Mouse (Mus musculus): ENCODE data around the gene Grn.

DNA sequence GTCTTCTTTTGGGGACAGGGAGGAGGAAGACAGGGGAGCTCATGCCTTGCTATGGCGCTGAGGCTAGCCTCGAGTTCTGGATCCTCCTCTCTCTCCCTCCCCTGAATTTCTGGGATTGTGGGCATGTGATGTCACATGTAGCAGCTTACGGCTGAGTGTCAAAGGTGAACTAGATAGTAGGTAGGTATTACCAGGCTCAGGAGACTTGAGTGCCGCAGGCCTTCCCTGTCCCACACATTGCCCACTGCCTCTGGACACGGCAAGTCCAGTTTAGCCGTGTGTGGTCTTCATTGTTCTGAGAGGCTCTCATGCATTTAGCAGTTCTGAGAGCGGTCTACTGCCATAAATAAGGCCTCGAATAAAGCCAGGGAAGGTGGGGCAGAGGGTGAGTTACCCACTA is 17.1 kb upstream of the Grn start:
- TF ChIP-seq POLR2A (IDR thresholded peaks at IDR 0.05; ENCODE audit: insufficient read depth, low read depth, low read length) (no peak), EP300 (IDR thresholded peaks at IDR 0.05; ENCODE audit: insufficient read depth, low read depth, low read length) (no peak)

Measured in heart, adult 2 months (tissue).